Mouse (Mus musculus): ENCODE data around the gene Rcan2. TPM values are rescaled to one million over a fixed set of nuclear protein-coding genes. Genes with fewer than 3 reads are reported as not detected.

Rcan2 gene
- total RNA-seq, 2 experiments from 2014 or later = 39.1 to 48.2 TPM

- no peak for DNase-seq
Observed at GRCm38 (mm10) chr17:44076051-44076680, 275.0 kb downstream of the Rcan2 start.

- no peak for DNase-seq
Observed at GRCm38 (mm10) chr17:44077146-44077842, 276.1 kb downstream of the Rcan2 start.

GRCm38 (mm10) chr17:44077843-44078160 lies 276.7 kb downstream of the Rcan2 start:
- no peak for DNase-seq

GRCm38 (mm10) chr17:44078631-44079350 lies 277.6 kb downstream of the Rcan2 start, which contains the start of gene Enpp5:
Gene Enpp5, plus strand, starts transcription at chr17:44078813.
- peak; percentile 78 for DNase-seq

- DNase-seq = no peak
Observed at GRCm38 (mm10) chr17:44083156-44083555, 282.0 kb downstream of the Rcan2 start.

GRCm38 (mm10) chr17:44088226-44088625 lies 287.1 kb downstream of the Rcan2 start:
- DNase-seq = no peak

Other genes with a start within 250 kb of the Rcan2 start
- 10 to 100 TPM in 1 of 2 experiments, 1 to 10 TPM in 1; 9.9 to 13.5 TPM for gene Pla2g7, start 233.3 kb upstream of the Rcan2 start, total RNA-seq (2021)
- gene Tdrd6, start 171.1 kb upstream of the Rcan2 start, total RNA-seq (2021) = not detected
- gene Slc25a27, start 134.1 kb upstream of the Rcan2 start, total RNA-seq (2021) = 1 to 10 TPM; 4.7 to 5.3 TPM
- 1 to 10 TPM; 2.3 to 2.9 TPM for gene Cyp39a1, start 133.9 kb upstream of the Rcan2 start, total RNA-seq (2021)